Mouse (Mus musculus): Measurements from ENCODE around the gene Rsph4a. TPM values are rescaled to one million over a fixed set of nuclear protein-coding genes. Genes with fewer than 3 reads are reported as not detected.
A peak's percentile ranks its signal among the peaks of the same experiment; 100 is the strongest.

The Rsph4a gene
- polyA plus RNA-seq, 1 experiment from 2014 or later, result 0.39 TPM

GRCm38 (mm10) chr10:33945390-33945789 lies 40.5 kb downstream of the Rsph4a start:
- ATAC-seq (no peak), DNase-seq (ENCODE audit: low spot score) (no peak)
- peaks cover 3% of the 10 kb centered on the region; the same call in 1 of the 2 replicates for H3K4me1 ChIP-seq (ENCODE audit: control insufficient read depth, insufficient read depth, low read length)
- H3K4me3 ChIP-seq (ENCODE audit: low read depth, low read length), result no peak overlapping the region
- no peaks in the 10 kb centered on the region for H3K9me3 ChIP-seq (replicated peaks; ENCODE audit: control insufficient read depth, low read length)
- no peak overlapping the region for H3K27ac ChIP-seq (ENCODE audit: low read depth, low read length)
- H3K9ac ChIP-seq (ENCODE audit: low read length), result no peak overlapping the region
- WGBS, result 94% methylated on average over 3 of the region's 3 CpGs
- H3K27me3 ChIP-seq (replicated peaks; ENCODE audit: control insufficient read depth, insufficient read depth, low read length), result no peaks in the 10 kb centered on the region
- peaks cover 32% of the 10 kb centered on the region for H3K36me3 ChIP-seq (ENCODE audit: control insufficient read depth, insufficient read depth, low read length)
- no peak overlapping the region for H3K4me2 ChIP-seq (ENCODE audit: low read length)

GRCm38 (mm10) chr10:33946336-33946735 lies 41.4 kb downstream of the Rsph4a start:
- Histone ChIP-seq H3K4me1 (ENCODE audit: control insufficient read depth, insufficient read depth, low read length) (peaks cover 3% of the 10 kb centered on the region; the same call in 1 of the 2 replicates), H3K9ac (ENCODE audit: low read length) (no peak overlapping the region), H3K4me3 (ENCODE audit: low read depth, low read length) (no peak overlapping the region), H3K27ac (ENCODE audit: low read depth, low read length) (no peak overlapping the region), H3K36me3 (ENCODE audit: control insufficient read depth, insufficient read depth, low read length) (peaks cover 29% of the 10 kb centered on the region), H3K4me2 (ENCODE audit: low read length) (no peak overlapping the region), H3K27me3 (replicated peaks; ENCODE audit: control insufficient read depth, insufficient read depth, low read length) (no peaks in the 10 kb centered on the region), H3K9me3 (replicated peaks; ENCODE audit: control insufficient read depth, low read length) (no peaks in the 10 kb centered on the region)
- WGBS, result 84% methylated on average over 2 of the region's 2 CpGs
- ATAC-seq, result no peak
- no peak for DNase-seq (ENCODE audit: low spot score)

GRCm38 (mm10) chr10:33950803-33951583 lies 46.1 kb downstream of the Rsph4a start, which contains the start of gene Zup1:
Gene Zup1, minus strand, starts transcription at chr10:33951269.
- H3K36me3 ChIP-seq (ENCODE audit: control insufficient read depth, insufficient read depth, low read length), result peaks cover 7% of the 10 kb centered on the region; the same call in 1 of the 2 replicates
- WGBS, result 3% methylated on average over 42 of the region's 42 CpGs
- H3K9ac ChIP-seq (ENCODE audit: low read length), result peak within 1 kb of the TSS; percentile 88
- 0 out of 2 replicates have a peak within 1 kb of the TSS, but pooled peaks have one; percentile 35 for H3K27ac ChIP-seq (ENCODE audit: low read depth, low read length)
- no peaks in the 10 kb centered on the region for H3K27me3 ChIP-seq (replicated peaks; ENCODE audit: control insufficient read depth, insufficient read depth, low read length)
- peak within 1 kb of the TSS; percentile 63 for H3K4me3 ChIP-seq (ENCODE audit: low read depth, low read length)
- peak; percentile 98 for ATAC-seq
- H3K9me3 ChIP-seq (replicated peaks; ENCODE audit: control insufficient read depth, low read length), result no peaks in the 10 kb centered on the region
- DNase-seq (ENCODE audit: low spot score), result peak; percentile 93
- peak within 1 kb of the TSS; percentile 55 for H3K4me2 ChIP-seq (ENCODE audit: low read length)
- H3K4me1 ChIP-seq (ENCODE audit: control insufficient read depth, insufficient read depth, low read length), result peaks cover 3% of the 10 kb centered on the region; the same call in 1 of the 2 replicates

- DNase-seq (ENCODE audit: low spot score) (no peak), ATAC-seq (no peak)
- Histone ChIP-seq H3K27me3 (replicated peaks; ENCODE audit: control insufficient read depth, insufficient read depth, low read length) (no peaks in the 10 kb centered on the region), H3K4me1 (ENCODE audit: control insufficient read depth, insufficient read depth, low read length) (peaks cover 3% of the 10 kb centered on the region; the same call in 1 of the 2 replicates), H3K9ac (ENCODE audit: low read length) (no peak overlapping the region), H3K27ac (ENCODE audit: low read depth, low read length) (no peak overlapping the region), H3K36me3 (ENCODE audit: control insufficient read depth, insufficient read depth, low read length) (peaks cover 4% of the 10 kb centered on the region; the same call in 1 of the 2 replicates), H3K4me2 (ENCODE audit: low read length) (no peak overlapping the region), H3K9me3 (replicated peaks; ENCODE audit: control insufficient read depth, low read length) (no peaks in the 10 kb centered on the region), H3K4me3 (ENCODE audit: low read depth, low read length) (no peak overlapping the region)
- 82% methylated on average over 3 of the region's 3 CpGs for WGBS
Measured at GRCm38 (mm10) chr10:33952509-33952908, 47.6 kb downstream of the Rsph4a start.

Other genes starting within 250 kb of the Rsph4a start
- gene Sult3a2, start 118.4 kb upstream of the Rsph4a start, polyA plus RNA-seq (2014; fragmentation: Nextera tagmentation; extraction: Ambion mirVana), result not detected in 2 replicates
- gene Sult3a1, start 47.4 kb upstream of the Rsph4a start, polyA plus RNA-seq (2014; fragmentation: Nextera tagmentation; extraction: Ambion mirVana), result not detected in 2 replicates
- 21.4 and 22.8 TPM in 2 replicates for gene Zup1, start 46.2 kb downstream of the Rsph4a start, polyA plus RNA-seq (2014; fragmentation: Nextera tagmentation; extraction: Ambion mirVana)
- 147 TPM in 2 replicates for gene Rwdd1, start 114.5 kb downstream of the Rsph4a start, polyA plus RNA-seq (2014; fragmentation: Nextera tagmentation; extraction: Ambion mirVana)
- not detected in 2 replicates for gene Trappc3l, start 132.5 kb downstream of the Rsph4a start, polyA plus RNA-seq (2014; fragmentation: Nextera tagmentation; extraction: Ambion mirVana)
- gene Calhm4, start 139.2 kb downstream of the Rsph4a start, polyA plus RNA-seq (2014; fragmentation: Nextera tagmentation; extraction: Ambion mirVana), result not detected in 2 replicates
- gene Calhm5, start 191.4 kb downstream of the Rsph4a start, polyA plus RNA-seq (2014; fragmentation: Nextera tagmentation; extraction: Ambion mirVana), result 0.39 and 0.59 TPM in 2 replicates
- 0.27 TPM in 1 of 2 replicates, not detected in the other for gene Calhm6, start 222.9 kb downstream of the Rsph4a start, polyA plus RNA-seq (2014; fragmentation: Nextera tagmentation; extraction: Ambion mirVana)